Mouse (Mus musculus): ENCODE results near the gene 4930522H14Rik.

4930522H14Rik gene

GRCm38 (mm10) chr4:109531111-109531510, at the start of gene 4930522H14Rik:
TSS of gene 4930522H14Rik (minus strand) at chr4:109531297.
- DNase-seq (ENCODE audit: low spot score in 2 of 2) = no peak

- no peak for DNase-seq (ENCODE audit: low spot score in 2 of 2)
These were observed 47.3 kb upstream of the 4930522H14Rik start for GRCm38 (mm10) chr4:109578356-109578755.

- no peak for DNase-seq (ENCODE audit: low spot score in 2 of 2)
These were observed 45.8 kb upstream of the 4930522H14Rik start for GRCm38 (mm10) chr4:109576933-109577332.

GRCm38 (mm10) chr4:109574845-109575244, 43.7 kb upstream of the 4930522H14Rik start:
- DNase-seq (ENCODE audit: low spot score in 2 of 2) = no peak

GRCm38 (mm10) chr4:109574331-109574730, 43.2 kb upstream of the 4930522H14Rik start:
- DNase-seq (ENCODE audit: low spot score in 2 of 2) = no peak

- DNase-seq (ENCODE audit: low spot score in 2 of 2) = no peak
These were observed 41.5 kb upstream of the 4930522H14Rik start for GRCm38 (mm10) chr4:109572632-109573031.

GRCm38 (mm10) chr4:109569421-109569820, 38.3 kb upstream of the 4930522H14Rik start:
- peak in 1 of 2 experiments; percentile 7 for DNase-seq (ENCODE audit: low spot score in 2 of 2)

GRCm38 (mm10) chr4:109568959-109569358, 37.9 kb upstream of the 4930522H14Rik start:
- DNase-seq (ENCODE audit: low spot score in 2 of 2) = no peak

- DNase-seq (ENCODE audit: low spot score in 2 of 2) = no peak
These were observed 33.6 kb upstream of the 4930522H14Rik start for GRCm38 (mm10) chr4:109564711-109565110.

GRCm38 (mm10) chr4:109550338-109551150, 19.4 kb upstream of the 4930522H14Rik start:
- DNase-seq (ENCODE audit: low spot score in 2 of 2) = peak; percentile 3 to 6

- no peak for DNase-seq (ENCODE audit: low spot score in 2 of 2)
These were observed 16.2 kb upstream of the 4930522H14Rik start for GRCm38 (mm10) chr4:109547306-109547705.

- no peak for DNase-seq (ENCODE audit: low spot score in 2 of 2)
These were observed 15.4 kb upstream of the 4930522H14Rik start for GRCm38 (mm10) chr4:109546538-109546937.

GRCm38 (mm10) chr4:109530245-109530816, 766 bp downstream of the 4930522H14Rik start:
- DNase-seq (ENCODE audit: low spot score in 2 of 2) = no peak

- DNase-seq (ENCODE audit: low spot score in 2 of 2) = peak; percentile 63 to 64
These were observed 26.2 kb downstream of the 4930522H14Rik start for GRCm38 (mm10) chr4:109504885-109505284.

- DNase-seq (ENCODE audit: low spot score in 2 of 2) = no peak
These were observed 32.6 kb downstream of the 4930522H14Rik start for GRCm38 (mm10) chr4:109498476-109498875.

- DNase-seq (ENCODE audit: low spot score in 2 of 2) = no peak
These were observed 37.5 kb downstream of the 4930522H14Rik start for GRCm38 (mm10) chr4:109493581-109493980.

GRCm38 (mm10) chr4:109488812-109489211, 42.3 kb downstream of the 4930522H14Rik start:
- DNase-seq (ENCODE audit: low spot score in 2 of 2) = no peak

- no peak for DNase-seq (ENCODE audit: low spot score in 2 of 2)
These were observed 46.5 kb downstream of the 4930522H14Rik start, which contains the start of gene Rnf11 for GRCm38 (mm10) chr4:109484621-109485020. TSS of gene Rnf11 (minus strand) at chr4:109484728.

- DNase-seq (ENCODE audit: low spot score in 2 of 2) = no peak
These were observed 48.4 kb downstream of the 4930522H14Rik start for GRCm38 (mm10) chr4:109482701-109483100.

- DNase-seq (ENCODE audit: low spot score in 2 of 2) = no peak
These were observed 49.7 kb downstream of the 4930522H14Rik start for GRCm38 (mm10) chr4:109481424-109481823.

GRCm38 (mm10) chr4:109477454-109477853, 53.6 kb downstream of the 4930522H14Rik start:
- DNase-seq (ENCODE audit: low spot score in 2 of 2) = no peak

GRCm38 (mm10) chr4:109476554-109477014, 54.5 kb downstream of the 4930522H14Rik start:
- DNase-seq (ENCODE audit: low spot score in 2 of 2) = peak; percentile 86 to 92
